8 mouse cellular contexts compared by ENCODE assay signal in genomic region chr19:32389001-32389871, GRCm38 (mm10). TPM values are rescaled to one million over a fixed set of nuclear protein-coding genes. Genes with fewer than 3 reads are reported as not detected.
DNase-seq lines count a peak whose midpoint lies in the region; ATAC-seq lines count a peak whose summit lies in the region.

Gene Sgms1, minus strand, starts transcription at chr19:32389714.

- intact Hi-C loops in left cerebral cortex, postnatal 36 days (cut with DNase I): loop anchor here (5.0 kb wide), 2 partner anchors 67 to 282 kb away; partner anchors contain the start of gene Asah2

- H3K9ac ChIP-seq in intestine, embryonic 15.5 days: peak within 1 kb of the TSS; percentile 86

- no peaks in the 10 kb centered on the region for H3K27me3 ChIP-seq in intestine, embryonic 15.5 days (replicated peaks)
- H3K27me3 ChIP-seq in midbrain, embryonic 10.5 days (ENCODE audit: low read depth, poor library complexity, severe bottlenecking): peaks cover 9% of the 10 kb centered on the region

- H3K9me3 ChIP-seq in intestine, embryonic 15.5 days: no peaks in the 10 kb centered on the region
- peaks cover 4% of the 10 kb centered on the region; the same call in 1 of the 2 replicates for H3K9me3 ChIP-seq in midbrain, embryonic 10.5 days (replicated peaks)

- H3K4me3 ChIP-seq in intestine, embryonic 15.5 days (replicated peaks): peak within 1 kb of the TSS; percentile 80
- H3K4me3 ChIP-seq in midbrain, embryonic 10.5 days: peak within 1 kb of the TSS; percentile 80

- peak; percentile 94 for ATAC-seq in intestine, embryonic 15.5 days

- H3K27ac ChIP-seq in intestine, embryonic 15.5 days: peak within 1 kb of the TSS; percentile 95
- peak within 1 kb of the TSS; percentile 98 for H3K27ac ChIP-seq in midbrain, embryonic 10.5 days (replicated peaks)

- 1% methylated on average over 57 of the region's 68 CpGs for WGBS in intestine, embryonic 15.5 days
- 3% methylated on average over 68 of the region's 68 CpGs for WGBS in midbrain, embryonic 10.5 days

- DNase-seq in adrenal gland, postnatal 10 days: peak; percentile 96
- DNase-seq in embryo, embryonic 9.5 days (ENCODE audit: extremely low spot score): peak; percentile 96
- DNase-seq in gastrocnemius, postnatal 4 days (ENCODE audit: low spot score in 2 of 2): peak; percentile 94 to 95
- peak; percentile 93 to 95 for DNase-seq in left cerebral cortex, postnatal 36 days (ENCODE audit: low spot score in 2 of 2)
- DNase-seq in midbrain, embryonic 10.5 days (ENCODE audit: low spot score): peak; percentile 96
- peak; percentile 93 for DNase-seq in right cerebral cortex, postnatal 4 days
- peak; percentile 95 for DNase-seq in yolk sac, embryonic 10.5 days (ENCODE audit: low spot score)

- peak within 1 kb of the TSS; percentile 95 for H3K4me2 ChIP-seq in intestine, embryonic 15.5 days (replicated peaks)

- peaks cover 15% of the 10 kb centered on the region for H3K4me1 ChIP-seq in intestine, embryonic 15.5 days (replicated peaks)
- H3K4me1 ChIP-seq in midbrain, embryonic 10.5 days: peaks cover 34% of the 10 kb centered on the region

- H3K36me3 ChIP-seq in intestine, embryonic 15.5 days: no peaks in the 10 kb centered on the region
- H3K36me3 ChIP-seq in midbrain, embryonic 10.5 days: peaks cover 9% of the 10 kb centered on the region

RNA-seq across cellular contexts. Expression of gene Sgms1, which starts in this region (rescaled TPM):
- total RNA-seq in adrenal gland, postnatal 10 days (2021): 10 to 100 TPM; 56.3 to 58.4 TPM
- 10 to 100 TPM; 62.4 to 73.1 TPM for total RNA-seq in gastrocnemius, postnatal 4 days (2021)
- 35.3 and 37.1 TPM in 2 replicates for polyA plus RNA-seq in intestine, embryonic 15.5 days (2015; fragmentation: Nextera tagmentation; extraction: Ambion mirVana)
- 10 to 100 TPM; 38.5 to 58.1 TPM for total RNA-seq in left cerebral cortex, postnatal 36 days (2021)
- 13.1 and 14.6 TPM in 2 replicates for polyA plus RNA-seq in midbrain, embryonic 10.5 days (2016; fragmentation: Nextera tagmentation; extraction: Ambion mirVana)

Comparison
In these comparisons a context has a peak if more than half of its experiments do, and no peak if none do; other contexts are left out.
1. Peak in every context shown above with its lines: DNase-seq, ATAC-seq, H3K4me3 ChIP-seq and H3K27ac ChIP-seq.